Mouse (Mus musculus): ENCODE measurements around the gene Itpr2. TPM values are rescaled to one million over a fixed set of nuclear protein-coding genes. Genes with fewer than 3 reads are reported as not detected.
A peak's percentile ranks its signal among the peaks of the same experiment; 100 is the strongest.

Gene Itpr2
- polyA plus RNA-seq, 1 experiment from 2014 or later: 3.9 TPM

GRCm38 (mm10) chr6:146514531-146514948, 12.5 kb upstream of the Itpr2 start:
- DNase-seq (ENCODE audit: low spot score, missing footprints) (peak; percentile 72), ATAC-seq (ENCODE audit: low FRiP score) (no peak)
- no peaks in the 10 kb centered on the region for H3K27me3 ChIP-seq (ENCODE audit: control insufficient read depth, insufficient read depth, low read length)
- H3K27ac ChIP-seq (ENCODE audit: low read depth, low read length): no peak overlapping the region
- no peaks in the 10 kb centered on the region for H3K9me3 ChIP-seq (ENCODE audit: control insufficient read depth, low read length)
- H3K4me3 ChIP-seq (ENCODE audit: low read depth, low read length): no peak overlapping the region
- H3K4me1 ChIP-seq (ENCODE audit: control insufficient read depth, insufficient read depth, low read length): no peaks in the 10 kb centered on the region
- H3K9ac ChIP-seq (ENCODE audit: low read length): no peak overlapping the region
- H3K4me2 ChIP-seq: no peak overlapping the region
- H3K36me3 ChIP-seq (ENCODE audit: control insufficient read depth, insufficient read depth, low read length): no peaks in the 10 kb centered on the region
- 57% methylated on average over 7 of the region's 7 CpGs for WGBS

GRCm38 (mm10) chr6:146513899-146514298, 11.9 kb upstream of the Itpr2 start:
- ATAC-seq (ENCODE audit: low FRiP score) (no peak), DNase-seq (ENCODE audit: low spot score, missing footprints) (no peak)
- 72% methylated on average over 5 of the region's 5 CpGs for WGBS
- no peak overlapping the region for H3K4me3 ChIP-seq (ENCODE audit: low read depth, low read length)
- H3K4me2 ChIP-seq: no peak overlapping the region
- H3K36me3 ChIP-seq (ENCODE audit: control insufficient read depth, insufficient read depth, low read length): no peaks in the 10 kb centered on the region
- no peak overlapping the region for H3K27ac ChIP-seq (ENCODE audit: low read depth, low read length)
- H3K9ac ChIP-seq (ENCODE audit: low read length): no peak overlapping the region
- no peaks in the 10 kb centered on the region for H3K27me3 ChIP-seq (ENCODE audit: control insufficient read depth, insufficient read depth, low read length)
- no peaks in the 10 kb centered on the region for H3K4me1 ChIP-seq (ENCODE audit: control insufficient read depth, insufficient read depth, low read length)
- H3K9me3 ChIP-seq (ENCODE audit: control insufficient read depth, low read length): no peaks in the 10 kb centered on the region

- 91% methylated on average over 8 of the region's 8 CpGs for WGBS
- no peak for ATAC-seq (ENCODE audit: low FRiP score)
- Histone ChIP-seq H3K4me2 (no peak overlapping the region), H3K36me3 (ENCODE audit: control insufficient read depth, insufficient read depth, low read length) (no peaks in the 10 kb centered on the region), H3K4me3 (ENCODE audit: low read depth, low read length) (no peak overlapping the region), H3K27ac (ENCODE audit: low read depth, low read length) (no peak overlapping the region), H3K9ac (ENCODE audit: low read length) (no peak overlapping the region), H3K4me1 (ENCODE audit: control insufficient read depth, insufficient read depth, low read length) (no peaks in the 10 kb centered on the region), H3K9me3 (ENCODE audit: control insufficient read depth, low read length) (no peaks in the 10 kb centered on the region), H3K27me3 (ENCODE audit: control insufficient read depth, insufficient read depth, low read length) (no peaks in the 10 kb centered on the region)
- no peak for DNase-seq (ENCODE audit: low spot score, missing footprints)
Measured at GRCm38 (mm10) chr6:146513384-146513783, 11.4 kb upstream of the Itpr2 start.

GRCm38 (mm10) chr6:146511511-146511910, 9.5 kb upstream of the Itpr2 start:
- Histone ChIP-seq H3K4me1 (ENCODE audit: control insufficient read depth, insufficient read depth, low read length) (no peaks in the 10 kb centered on the region), H3K9ac (ENCODE audit: low read length) (no peak overlapping the region), H3K27me3 (ENCODE audit: control insufficient read depth, insufficient read depth, low read length) (no peaks in the 10 kb centered on the region), H3K4me2 (no peak overlapping the region), H3K36me3 (ENCODE audit: control insufficient read depth, insufficient read depth, low read length) (no peaks in the 10 kb centered on the region), H3K27ac (ENCODE audit: low read depth, low read length) (no peak overlapping the region), H3K4me3 (ENCODE audit: low read depth, low read length) (no peak overlapping the region), H3K9me3 (ENCODE audit: control insufficient read depth, low read length) (no peaks in the 10 kb centered on the region)
- WGBS: 86% methylated on average over 8 of the region's 8 CpGs
- peak; percentile 44 for DNase-seq (ENCODE audit: low spot score, missing footprints)
- ATAC-seq (ENCODE audit: low FRiP score): no peak

GRCm38 (mm10) chr6:146509891-146510290, 7.9 kb upstream of the Itpr2 start:
- Histone ChIP-seq H3K4me2 (no peak overlapping the region), H3K27ac (ENCODE audit: low read depth, low read length) (no peak overlapping the region), H3K36me3 (ENCODE audit: control insufficient read depth, insufficient read depth, low read length) (no peaks in the 10 kb centered on the region), H3K27me3 (ENCODE audit: control insufficient read depth, insufficient read depth, low read length) (no peaks in the 10 kb centered on the region), H3K9ac (ENCODE audit: low read length) (no peak overlapping the region), H3K4me1 (ENCODE audit: control insufficient read depth, insufficient read depth, low read length) (no peaks in the 10 kb centered on the region), H3K4me3 (ENCODE audit: low read depth, low read length) (no peak overlapping the region), H3K9me3 (ENCODE audit: control insufficient read depth, low read length) (no peaks in the 10 kb centered on the region)
- 79% methylated on average over 2 of the region's 2 CpGs for WGBS
- DNase-seq (ENCODE audit: low spot score, missing footprints) (no peak), ATAC-seq (ENCODE audit: low FRiP score) (no peak)

- no peak overlapping the region for H3K4me3 ChIP-seq (ENCODE audit: low read depth, low read length)
- H3K27me3 ChIP-seq (ENCODE audit: control insufficient read depth, insufficient read depth, low read length): peaks cover 7% of the 10 kb centered on the region; the same call in 1 of the 2 replicates
- no peaks in the 10 kb centered on the region for H3K36me3 ChIP-seq (ENCODE audit: control insufficient read depth, insufficient read depth, low read length)
- no peaks in the 10 kb centered on the region; the same call in 1 of the 2 replicates for H3K4me1 ChIP-seq (ENCODE audit: control insufficient read depth, insufficient read depth, low read length)
- ATAC-seq (ENCODE audit: low FRiP score) (no peak), DNase-seq (ENCODE audit: low spot score, missing footprints) (no peak)
- no peaks in the 10 kb centered on the region for H3K9me3 ChIP-seq (ENCODE audit: control insufficient read depth, low read length)
- H3K4me2 ChIP-seq: no peak overlapping the region
- H3K9ac ChIP-seq (ENCODE audit: low read length): no peak overlapping the region
- WGBS: 91% methylated on average over 2 of the region's 2 CpGs
- no peak overlapping the region for H3K27ac ChIP-seq (ENCODE audit: low read depth, low read length)
Measured at GRCm38 (mm10) chr6:146504459-146504858, 2.4 kb upstream of the Itpr2 start.

GRCm38 (mm10) chr6:146502856-146503255, 833 bp upstream of the Itpr2 start:
- Histone ChIP-seq H3K4me1 (ENCODE audit: control insufficient read depth, insufficient read depth, low read length) (no peaks in the 10 kb centered on the region; the same call in 1 of the 2 replicates), H3K9ac (ENCODE audit: low read length) (peak overlapping the region; percentile 54; the same call in 1 of the 2 replicates), H3K27ac (ENCODE audit: low read depth, low read length) (no peak overlapping the region), H3K36me3 (ENCODE audit: control insufficient read depth, insufficient read depth, low read length) (no peaks in the 10 kb centered on the region), H3K9me3 (ENCODE audit: control insufficient read depth, low read length) (no peaks in the 10 kb centered on the region), H3K27me3 (ENCODE audit: control insufficient read depth, insufficient read depth, low read length) (peaks cover 7% of the 10 kb centered on the region; the same call in 1 of the 2 replicates), H3K4me3 (ENCODE audit: low read depth, low read length) (peak overlapping the region; percentile 69; the same call in 1 of the 2 replicates), H3K4me2 (peak overlapping the region; percentile 97)
- ATAC-seq (ENCODE audit: low FRiP score) (no peak), DNase-seq (ENCODE audit: low spot score, missing footprints) (peak; percentile 87)
- 59% methylated on average over 3 of the region's 3 CpGs for WGBS

GRCm38 (mm10) chr6:146501316-146501865, 632 bp downstream of the Itpr2 start:
- no peaks in the 10 kb centered on the region; the same call in 1 of the 2 replicates for H3K4me1 ChIP-seq (ENCODE audit: control insufficient read depth, insufficient read depth, low read length)
- no peak overlapping the region for H3K27ac ChIP-seq (ENCODE audit: low read depth, low read length)
- DNase-seq (ENCODE audit: low spot score, missing footprints) (no peak), ATAC-seq (ENCODE audit: low FRiP score) (peak; percentile 64)
- peaks cover 7% of the 10 kb centered on the region; the same call in 1 of the 2 replicates for H3K27me3 ChIP-seq (ENCODE audit: control insufficient read depth, insufficient read depth, low read length)
- peak overlapping the region; percentile 69 for H3K4me3 ChIP-seq (ENCODE audit: low read depth, low read length)
- peak overlapping the region; percentile 97 for H3K4me2 ChIP-seq
- H3K36me3 ChIP-seq (ENCODE audit: control insufficient read depth, insufficient read depth, low read length): no peaks in the 10 kb centered on the region
- H3K9me3 ChIP-seq (ENCODE audit: control insufficient read depth, low read length): no peaks in the 10 kb centered on the region
- WGBS: 1% methylated on average over 30 of the region's 30 CpGs
- H3K9ac ChIP-seq (ENCODE audit: low read length): peak overlapping the region; percentile 54; the same call in 1 of the 2 replicates

- Histone ChIP-seq H3K4me3 (ENCODE audit: low read depth, low read length) (no peak overlapping the region), H3K27me3 (ENCODE audit: control insufficient read depth, insufficient read depth, low read length) (peaks cover 7% of the 10 kb centered on the region; the same call in 1 of the 2 replicates), H3K4me1 (ENCODE audit: control insufficient read depth, insufficient read depth, low read length) (no peaks in the 10 kb centered on the region; the same call in 1 of the 2 replicates), H3K27ac (ENCODE audit: low read depth, low read length) (no peak overlapping the region), H3K36me3 (ENCODE audit: control insufficient read depth, insufficient read depth, low read length) (no peaks in the 10 kb centered on the region), H3K9me3 (ENCODE audit: control insufficient read depth, low read length) (no peaks in the 10 kb centered on the region), H3K9ac (ENCODE audit: low read length) (no peak overlapping the region), H3K4me2 (peak overlapping the region; percentile 97; the same call in 1 of the 2 replicates)
- WGBS: 78% methylated on average over 5 of the region's 5 CpGs
- ATAC-seq (ENCODE audit: low FRiP score): no peak
- DNase-seq (ENCODE audit: low spot score, missing footprints): no peak
Measured at GRCm38 (mm10) chr6:146500771-146501170, 1.3 kb downstream of the Itpr2 start.

Data from midbrain, embryonic 11.5 days (tissue).